Mouse (Mus musculus): ENCODE measurements around the gene Kazald1. TPM values are rescaled to one million over a fixed set of nuclear protein-coding genes. Genes with fewer than 3 reads are reported as not detected.
A peak's percentile ranks its signal among the peaks of the same experiment; 100 is the strongest.
"Not testable (repeated sequence)": the region's sequence is repeated elsewhere in the genome, so short reads cannot be mapped to it uniquely, and the experiment has no call there.

The Kazald1 gene
- total and polyA plus RNA-seq, 2 experiments, result 1.1 to 1.2 TPM

- H3K4me3 ChIP-seq (ENCODE audit: insufficient read depth, low read depth, low read length), result no peak overlapping the region
- no peak for DNase-seq (ENCODE audit: extremely low read depth, low read depth, low spot score)
- TF ChIP-seq POLR2A (IDR thresholded peaks at IDR 0.05; ENCODE audit: extremely low read depth, insufficient read depth, low read length) (no peak), CTCF (IDR thresholded peaks at IDR 0.05; ENCODE audit: low read depth, low read length) (peak; percentile 72)
- H3K9ac ChIP-seq (ENCODE audit: low read depth, low read length), result no peak overlapping the region
- H3K27ac ChIP-seq (replicated peaks; ENCODE audit: insufficient read depth, low read depth, low read length), result no peak overlapping the region
- H3K4me1 ChIP-seq (ENCODE audit: control insufficient read depth, insufficient read depth, low read length), result no peaks in the 10 kb centered on the region
- no peaks in the 10 kb centered on the region for H3K79me2 ChIP-seq (ENCODE audit: control insufficient read depth, insufficient read depth, low read length)
- 44% methylated on average over 16 of the region's 16 CpGs for WGBS
- H3K27me3 ChIP-seq (ENCODE audit: control insufficient read depth, insufficient read depth, low read length), result 0 out of 2 replicates have a peak, but pooled peaks cover 7% of the 10 kb centered on the region
- no peaks in the 10 kb centered on the region for H3K36me3 ChIP-seq (ENCODE audit: control insufficient read depth, insufficient read depth, low read length)
Observed at GRCm38 (mm10) chr19:45036867-45037266, 38.2 kb upstream of the Kazald1 start.

DNA sequence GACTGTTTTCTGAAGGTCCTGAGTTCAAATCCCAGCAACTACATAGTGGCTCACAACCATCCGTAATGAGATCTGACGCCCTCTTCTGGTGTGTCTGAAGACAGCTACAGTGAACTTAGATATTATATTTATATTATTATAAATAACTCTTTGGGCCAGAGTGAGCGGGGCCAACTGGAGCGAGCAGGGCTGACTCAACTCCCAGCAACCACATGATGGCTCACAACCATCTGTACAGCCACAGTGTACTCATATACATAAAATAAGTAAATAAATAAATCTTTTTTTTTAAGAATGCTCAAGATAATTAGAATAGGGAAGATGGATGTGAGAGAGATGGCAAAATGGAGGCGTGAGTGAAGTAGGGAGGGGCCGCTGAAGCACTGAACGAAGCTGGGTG lies 36.8 kb upstream of the Kazald1 start:
- DNase-seq (ENCODE audit: extremely low read depth, low read depth, low spot score); H3K79me2 ChIP-seq (ENCODE audit: control insufficient read depth, insufficient read depth, low read length); H3K9ac ChIP-seq (ENCODE audit: low read depth, low read length); H3K27ac ChIP-seq (replicated peaks; ENCODE audit: insufficient read depth, low read depth, low read length); H3K4me1 ChIP-seq (ENCODE audit: control insufficient read depth, insufficient read depth, low read length); H3K4me3 ChIP-seq (ENCODE audit: insufficient read depth, low read depth, low read length); H3K27me3 ChIP-seq (ENCODE audit: control insufficient read depth, insufficient read depth, low read length); H3K36me3 ChIP-seq (ENCODE audit: control insufficient read depth, insufficient read depth, low read length): not testable (repeated sequence)
- WGBS, result 91% methylated on average over 7 of the region's 7 CpGs

DNA sequence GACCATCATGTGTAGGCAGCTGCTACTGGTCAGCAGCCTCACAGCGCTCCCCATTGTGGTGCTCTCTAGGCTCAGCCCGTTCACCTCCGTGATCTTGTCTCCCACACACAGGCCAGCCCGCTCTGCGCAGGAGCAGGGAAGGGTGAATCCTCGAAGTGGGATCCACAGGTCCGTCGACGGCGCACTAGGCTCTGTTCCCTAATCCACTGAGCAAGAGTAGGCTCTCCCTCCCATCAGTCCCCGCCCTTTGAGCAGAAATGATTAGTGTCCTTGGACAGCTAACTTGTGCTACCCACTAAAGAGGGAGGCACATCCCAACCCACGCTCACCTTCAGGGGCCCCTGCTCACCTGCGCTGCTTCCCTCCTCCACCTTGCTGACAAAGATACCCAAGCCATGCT lies 34.8 kb upstream of the Kazald1 start:
- Histone ChIP-seq H3K79me2 (ENCODE audit: control insufficient read depth, insufficient read depth, low read length) (no peaks in the 10 kb centered on the region), H3K9ac (ENCODE audit: low read depth, low read length) (no peak overlapping the region), H3K4me1 (ENCODE audit: control insufficient read depth, insufficient read depth, low read length) (no peaks in the 10 kb centered on the region), H3K27ac (replicated peaks; ENCODE audit: insufficient read depth, low read depth, low read length) (no peak overlapping the region), H3K4me3 (ENCODE audit: insufficient read depth, low read depth, low read length) (no peak overlapping the region), H3K36me3 (ENCODE audit: control insufficient read depth, insufficient read depth, low read length) (no peaks in the 10 kb centered on the region), H3K27me3 (ENCODE audit: control insufficient read depth, insufficient read depth, low read length) (peaks cover 8% of the 10 kb centered on the region; the same call in 1 of the 2 replicates)
- TF ChIP-seq CTCF (IDR thresholded peaks at IDR 0.05; ENCODE audit: low read depth, low read length) (no peak), POLR2A (IDR thresholded peaks at IDR 0.05; ENCODE audit: extremely low read depth, insufficient read depth, low read length) (no peak)
- WGBS, result 44% methylated on average over 13 of the region's 13 CpGs
- DNase-seq (ENCODE audit: extremely low read depth, low read depth, low spot score), result no peak

GRCm38 (mm10) chr19:45044389-45044927 lies 30.6 kb upstream of the Kazald1 start:
- no peak overlapping the region for H3K4me3 ChIP-seq (ENCODE audit: insufficient read depth, low read depth, low read length)
- H3K4me1 ChIP-seq (ENCODE audit: control insufficient read depth, insufficient read depth, low read length), result peaks cover 8% of the 10 kb centered on the region
- H3K9ac ChIP-seq (ENCODE audit: low read depth, low read length), result no peak overlapping the region
- peaks cover 10% of the 10 kb centered on the region; the same call in 1 of the 2 replicates for H3K27me3 ChIP-seq (ENCODE audit: control insufficient read depth, insufficient read depth, low read length)
- no peak overlapping the region for H3K27ac ChIP-seq (replicated peaks; ENCODE audit: insufficient read depth, low read depth, low read length)
- DNase-seq (ENCODE audit: extremely low read depth, low read depth, low spot score), result no peak
- WGBS, result 77% methylated on average over 11 of the region's 11 CpGs
- H3K36me3 ChIP-seq (ENCODE audit: control insufficient read depth, insufficient read depth, low read length), result no peaks in the 10 kb centered on the region
- H3K79me2 ChIP-seq (ENCODE audit: control insufficient read depth, insufficient read depth, low read length), result no peaks in the 10 kb centered on the region
- TF ChIP-seq POLR2A (IDR thresholded peaks at IDR 0.05; ENCODE audit: extremely low read depth, insufficient read depth, low read length) (no peak), CTCF (IDR thresholded peaks at IDR 0.05; ENCODE audit: low read depth, low read length) (no peak)

- no peak overlapping the region for H3K27ac ChIP-seq (replicated peaks; ENCODE audit: insufficient read depth, low read depth, low read length)
- TF ChIP-seq CTCF (IDR thresholded peaks at IDR 0.05; ENCODE audit: low read depth, low read length) (no peak), POLR2A (IDR thresholded peaks at IDR 0.05; ENCODE audit: extremely low read depth, insufficient read depth, low read length) (no peak)
- no peak overlapping the region for H3K9ac ChIP-seq (ENCODE audit: low read depth, low read length)
- no peak overlapping the region for H3K4me3 ChIP-seq (ENCODE audit: insufficient read depth, low read depth, low read length)
- WGBS, result 54% methylated on average over 15 of the region's 15 CpGs
- DNase-seq (ENCODE audit: extremely low read depth, low read depth, low spot score), result no peak
- H3K79me2 ChIP-seq (ENCODE audit: control insufficient read depth, insufficient read depth, low read length), result no peaks in the 10 kb centered on the region
- H3K27me3 ChIP-seq (ENCODE audit: control insufficient read depth, insufficient read depth, low read length), result peaks cover 7% of the 10 kb centered on the region; the same call in 1 of the 2 replicates
- H3K36me3 ChIP-seq (ENCODE audit: control insufficient read depth, insufficient read depth, low read length), result no peaks in the 10 kb centered on the region
- peaks cover 8% of the 10 kb centered on the region for H3K4me1 ChIP-seq (ENCODE audit: control insufficient read depth, insufficient read depth, low read length)
Observed at GRCm38 (mm10) chr19:45045236-45045635, 29.8 kb upstream of the Kazald1 start.

- peaks cover 8% of the 10 kb centered on the region for H3K4me1 ChIP-seq (ENCODE audit: control insufficient read depth, insufficient read depth, low read length)
- no peaks in the 10 kb centered on the region for H3K79me2 ChIP-seq (ENCODE audit: control insufficient read depth, insufficient read depth, low read length)
- H3K27ac ChIP-seq (replicated peaks; ENCODE audit: insufficient read depth, low read depth, low read length), result no peak within 1 kb of the TSS
- H3K36me3 ChIP-seq (ENCODE audit: control insufficient read depth, insufficient read depth, low read length), result no peaks in the 10 kb centered on the region
- DNase-seq (ENCODE audit: extremely low read depth, low read depth, low spot score), result no peak
- H3K27me3 ChIP-seq (ENCODE audit: control insufficient read depth, insufficient read depth, low read length), result peaks cover 3% of the 10 kb centered on the region; the same call in 1 of the 2 replicates
- WGBS, result 75% methylated on average over 5 of the region's 5 CpGs
- TF ChIP-seq POLR2A (IDR thresholded peaks at IDR 0.05; ENCODE audit: extremely low read depth, insufficient read depth, low read length) (no peak), CTCF (IDR thresholded peaks at IDR 0.05; ENCODE audit: low read depth, low read length) (no peak)
- no peak within 1 kb of the TSS for H3K9ac ChIP-seq (ENCODE audit: low read depth, low read length)
- H3K4me3 ChIP-seq (ENCODE audit: insufficient read depth, low read depth, low read length), result peak within 1 kb of the TSS; percentile 19; the same call in 1 of the 2 replicates
Observed at GRCm38 (mm10) chr19:45045651-45046050, 29.4 kb upstream of the Kazald1 start, which contains the start of gene Pdzd7. Pdzd7 (minus strand) TSS chr19:45045717.

Data from liver, adult 2 months (tissue).